Mouse (Mus musculus): ENCODE measurements around the gene Nfkb1.

GRCm38 (mm10) chr3:135594238-135594917, 97.0 kb downstream of the Nfkb1 start:
- TF ChIP-seq GATA1 (IDR thresholded peaks at IDR 0.05; ENCODE audit: low read length) (no peak), TAL1 (IDR thresholded peaks at IDR 0.05; ENCODE audit: low read length) (no peak)
